Mouse (Mus musculus): Measurements from ENCODE around the gene Kat14.
A peak's percentile ranks its signal among the peaks of the same experiment; 100 is the strongest.
"Not testable (repeated sequence)": the region's sequence is repeated elsewhere in the genome, so short reads cannot be mapped to it uniquely, and the experiment has no call there.

The Kat14 gene

DNA sequence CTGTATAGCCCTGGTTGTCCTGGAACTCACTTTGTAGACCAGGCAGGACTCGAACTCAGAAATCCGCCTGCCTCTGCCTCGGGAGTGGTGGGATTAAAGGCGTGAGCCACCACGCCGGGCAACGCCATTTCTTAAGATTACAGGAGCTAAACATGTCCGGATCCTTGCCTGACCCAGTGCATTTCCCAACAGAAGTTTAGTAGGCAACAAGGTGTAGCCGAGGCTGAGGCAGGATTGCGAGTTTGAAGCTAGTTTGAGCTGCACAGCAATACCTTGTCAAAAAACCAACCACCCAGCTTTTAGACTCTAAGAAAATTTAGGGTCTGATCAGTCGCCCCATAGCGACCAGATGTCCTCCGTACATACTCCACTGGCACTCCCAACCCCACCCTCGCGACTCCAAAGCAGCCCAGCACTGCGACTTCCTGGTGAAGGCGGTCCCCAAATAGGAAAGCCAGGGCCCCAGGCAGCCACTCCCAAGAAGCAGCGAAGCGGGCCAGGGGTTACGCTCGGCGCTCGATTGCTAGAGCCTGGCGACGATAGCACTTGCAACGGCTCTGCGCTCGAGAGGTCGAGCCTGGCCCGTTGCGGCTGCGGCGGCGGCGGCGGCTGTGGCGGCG is at the start of gene Kat14, which contains the start of gene Pet117:
Gene Kat14 (plus strand): TSS at position 584 of the 620 bp plus-strand sequence.
Gene Pet117 (plus strand): TSS at position 597 of the 620 bp plus-strand sequence.
- peak; percentile 97 for DNase-seq (ENCODE audit: low spot score)

DNA sequence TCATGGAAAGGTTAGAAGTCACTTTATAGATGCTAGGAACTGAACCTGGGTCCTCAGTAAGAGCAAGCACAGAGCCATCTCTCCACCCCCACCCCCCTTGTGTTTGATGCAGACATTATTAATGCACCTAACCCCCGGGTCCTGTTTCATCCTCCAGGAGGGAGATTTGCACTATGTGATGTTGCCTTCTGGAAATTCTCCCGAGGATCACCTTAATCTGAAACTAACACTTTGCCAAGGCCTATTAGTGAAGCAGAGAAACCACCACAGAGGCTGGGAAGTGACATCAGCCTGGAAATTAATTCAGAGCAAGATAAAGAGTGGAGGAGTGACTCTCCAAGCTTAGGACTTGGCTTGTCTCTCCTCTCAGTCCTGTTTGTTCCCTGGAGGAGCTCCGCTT is 44.6 kb upstream of the Kat14 start:
- no peak for DNase-seq (ENCODE audit: low spot score)

DNA sequence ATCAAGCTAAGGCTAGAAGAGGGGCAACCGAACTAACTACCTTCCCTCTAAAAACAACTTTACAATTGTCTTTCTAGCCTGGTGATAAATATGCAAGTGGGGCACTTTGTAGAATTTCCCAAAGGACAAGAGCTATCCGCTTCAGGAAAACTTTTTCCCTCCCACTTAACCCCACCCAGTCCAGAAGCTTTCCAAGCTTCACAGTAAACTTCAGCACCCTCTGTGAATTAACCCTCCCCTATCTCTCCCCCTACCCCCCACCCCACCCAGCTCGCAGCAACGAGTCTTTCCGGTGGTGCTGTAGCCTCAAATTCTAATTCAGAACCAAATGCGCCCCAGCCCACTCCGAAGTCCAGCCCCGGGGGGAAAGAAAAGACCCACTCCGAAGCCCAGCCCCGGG is 39.3 kb upstream of the Kat14 start:
- DNase-seq (ENCODE audit: low spot score) = no peak

DNA sequence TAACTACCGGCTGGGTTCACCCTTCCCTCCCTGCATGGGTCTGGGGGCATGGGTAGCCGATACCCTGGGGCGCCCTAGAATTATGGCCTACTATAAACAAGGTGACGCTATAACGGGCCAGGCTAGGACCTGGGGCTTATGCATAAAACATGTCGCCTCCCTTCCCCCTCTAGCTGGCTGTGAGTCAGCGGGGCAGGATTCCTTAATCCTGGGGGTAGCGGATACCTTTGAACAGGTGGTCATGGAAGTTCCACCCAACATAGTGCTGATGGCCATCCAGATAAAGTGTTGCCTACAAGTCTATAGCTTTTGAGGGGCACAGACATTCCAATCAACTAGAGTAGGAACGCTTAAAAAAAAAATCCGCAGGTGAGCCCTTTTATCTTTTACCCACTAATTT is 38.8 kb upstream of the Kat14 start:
- DNase-seq (ENCODE audit: low spot score) = no peak

DNA sequence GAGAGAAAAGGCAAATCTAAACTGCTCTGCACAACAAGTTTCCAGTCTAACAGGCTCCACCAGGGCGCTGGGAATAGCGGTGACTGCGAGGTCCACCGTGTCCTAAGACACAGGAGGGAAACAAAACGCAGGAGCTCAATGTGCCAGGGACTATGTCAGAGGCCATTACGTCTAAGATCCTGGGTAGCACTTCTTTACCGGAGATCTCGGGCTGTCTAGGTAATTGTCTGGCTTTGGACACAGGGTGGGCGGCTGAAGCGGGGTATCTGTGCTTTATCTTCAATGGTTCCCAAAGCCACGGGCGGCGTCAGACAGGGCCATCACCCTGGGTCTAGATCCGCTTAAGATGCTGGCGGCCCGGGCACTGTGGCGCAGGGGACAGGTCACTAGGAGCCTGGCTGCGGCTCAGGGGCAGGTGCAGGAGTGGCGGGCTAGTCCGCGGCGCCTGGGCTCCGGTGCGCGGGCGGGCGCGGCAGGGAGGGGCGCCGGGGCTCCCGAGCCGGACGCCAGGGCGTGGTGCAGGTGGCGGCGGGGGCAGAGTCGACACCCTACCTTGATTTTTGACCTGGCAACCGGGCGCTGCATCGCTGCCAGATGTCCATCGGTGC is 38.3 kb upstream of the Kat14 start:
- no peak for DNase-seq (ENCODE audit: low spot score)

DNA sequence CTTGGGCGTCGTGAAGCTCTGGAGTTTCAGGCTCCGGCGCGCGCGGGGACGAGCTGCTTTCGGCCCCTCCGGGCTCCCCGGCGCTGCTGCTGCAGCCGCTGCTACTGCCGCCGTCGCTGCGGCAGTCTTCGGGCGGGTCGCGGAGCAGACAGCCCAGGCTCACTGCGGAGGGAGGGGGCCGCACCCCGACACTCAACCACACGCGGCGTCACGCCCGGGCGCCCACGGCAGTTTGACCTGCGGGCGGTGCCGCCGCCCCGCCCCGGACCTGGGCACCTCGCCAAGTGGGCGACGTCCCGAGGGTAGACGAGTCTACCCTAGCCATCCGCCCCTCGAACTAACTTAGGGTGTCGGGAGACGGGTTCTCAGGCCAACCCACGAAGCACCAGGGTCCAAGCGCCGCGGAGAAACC is 37.8 kb upstream of the Kat14 start:
- DNase-seq (ENCODE audit: low spot score) = no peak

DNA sequence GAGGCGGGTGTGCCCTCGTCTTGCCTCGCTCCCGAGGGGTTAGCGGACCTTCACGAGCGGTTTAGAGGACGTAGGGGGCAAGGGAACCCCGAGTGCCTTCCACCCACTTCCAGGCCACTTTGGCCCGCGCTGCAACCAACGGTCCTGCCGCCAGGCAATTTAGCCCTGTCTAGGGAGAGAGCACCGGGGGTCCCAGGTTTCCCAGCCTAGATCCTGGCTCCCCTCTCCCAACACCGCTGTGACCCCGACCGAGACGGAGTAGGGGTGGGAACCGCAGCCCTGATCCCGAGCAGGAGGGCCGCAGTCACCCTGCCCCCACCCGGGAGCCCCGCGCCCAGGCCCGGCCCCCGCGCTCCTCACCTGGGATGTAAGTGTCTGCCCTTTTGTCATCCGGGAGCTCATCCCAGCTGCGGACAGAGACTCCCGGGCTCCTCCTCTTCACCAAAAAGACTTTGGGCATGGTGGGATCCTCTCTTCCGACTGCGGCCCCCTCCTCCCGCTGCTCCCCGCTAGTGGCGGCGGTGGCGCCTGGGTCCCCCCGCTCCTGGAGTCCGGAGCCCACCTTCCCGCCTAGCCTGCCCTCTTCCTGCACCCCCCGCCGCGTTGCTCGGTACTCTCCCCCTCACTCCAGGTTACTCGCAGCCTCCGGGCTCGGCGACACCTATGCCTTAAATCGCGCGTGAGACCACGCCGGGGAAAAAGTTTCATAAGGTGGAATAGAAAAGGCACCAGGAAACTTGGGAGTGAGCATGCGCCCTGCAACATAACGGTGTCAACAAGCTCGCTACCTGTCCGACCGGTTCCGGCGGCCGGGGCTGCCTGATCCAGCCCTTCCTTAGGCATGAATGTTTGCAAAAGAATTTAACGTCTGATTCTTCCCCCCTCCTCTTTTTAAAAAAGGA is 37.1 kb upstream of the Kat14 start, which contains the start of gene Ovol2:
Gene Ovol2 (minus strand): TSS at position 746 of the 902 bp plus-strand sequence.
- no peak for DNase-seq (ENCODE audit: low spot score)

DNA sequence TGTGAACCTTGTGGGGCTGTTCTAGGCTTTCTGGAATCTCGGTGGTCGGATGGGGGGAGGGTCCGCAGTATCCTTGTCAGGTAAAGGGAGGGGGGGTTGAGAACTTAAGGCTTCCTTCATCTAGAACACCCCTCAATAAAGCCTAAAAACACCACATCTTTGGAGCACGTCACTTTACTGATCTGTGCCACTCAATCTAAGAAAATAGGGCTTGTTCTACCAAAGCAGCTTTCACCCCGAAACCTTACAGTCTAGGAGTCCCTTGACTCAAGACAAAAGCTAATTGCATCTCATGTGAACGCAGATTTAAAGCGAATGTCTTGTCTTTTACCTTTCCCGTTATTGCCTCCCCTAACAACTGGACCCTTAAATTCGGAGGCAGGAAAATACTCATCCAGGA is 36.3 kb upstream of the Kat14 start:
- DNase-seq (ENCODE audit: low spot score) = no peak

DNA sequence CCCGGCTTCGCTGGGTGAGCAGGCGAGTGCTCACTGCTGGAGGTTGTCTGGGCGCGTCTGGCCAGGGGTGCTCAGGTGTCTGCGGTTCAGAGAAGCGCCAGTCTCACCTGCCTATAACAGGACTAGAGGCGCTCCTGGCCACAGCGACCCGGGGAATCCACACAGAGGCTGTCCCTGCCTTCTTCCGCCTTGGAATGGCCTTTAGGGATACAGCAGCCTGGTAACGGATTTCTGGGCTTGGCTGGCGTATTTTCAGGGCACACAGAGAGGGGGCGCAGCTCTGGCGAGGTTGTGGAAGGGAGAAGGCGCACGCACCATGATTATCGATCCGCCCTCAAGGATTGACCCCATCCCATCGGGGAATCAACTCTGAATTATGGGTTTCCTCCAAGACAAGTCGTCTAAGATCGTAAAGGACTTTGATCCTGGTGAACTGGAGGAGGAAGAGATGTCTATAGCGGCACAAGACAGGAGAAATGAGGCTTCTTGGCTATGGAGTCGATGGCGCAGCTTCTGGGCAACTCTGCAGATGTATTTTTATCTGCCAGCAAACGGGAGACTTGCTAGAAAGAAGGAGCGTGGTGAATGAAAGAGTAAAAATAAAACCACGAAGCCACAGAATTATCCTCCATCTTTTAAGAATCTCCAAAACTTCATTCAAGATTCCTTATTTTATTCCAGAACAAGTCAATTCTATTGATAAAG is 35.5 kb upstream of the Kat14 start:
- DNase-seq (ENCODE audit: low spot score) = no peak

DNA sequence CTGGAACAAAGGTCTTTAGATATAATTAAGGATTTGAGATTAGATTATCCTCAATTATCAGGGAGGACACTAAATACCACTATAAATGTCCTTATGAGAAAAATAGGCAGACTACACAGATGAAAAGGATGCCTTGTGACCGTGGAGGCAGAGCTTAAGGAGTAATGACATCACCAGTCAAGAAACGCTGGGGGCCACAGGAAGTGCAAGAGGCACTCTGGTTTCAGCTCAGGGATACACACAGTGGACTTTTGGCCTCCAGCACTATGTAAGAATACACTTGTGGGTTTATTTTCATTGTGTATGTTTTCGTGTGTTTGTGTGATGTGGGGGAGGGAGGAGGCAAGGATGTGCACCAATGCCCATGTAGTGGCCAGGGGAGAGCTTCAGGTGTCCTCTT is 31.6 kb upstream of the Kat14 start:
- no peak for DNase-seq (ENCODE audit: low spot score)

DNA sequence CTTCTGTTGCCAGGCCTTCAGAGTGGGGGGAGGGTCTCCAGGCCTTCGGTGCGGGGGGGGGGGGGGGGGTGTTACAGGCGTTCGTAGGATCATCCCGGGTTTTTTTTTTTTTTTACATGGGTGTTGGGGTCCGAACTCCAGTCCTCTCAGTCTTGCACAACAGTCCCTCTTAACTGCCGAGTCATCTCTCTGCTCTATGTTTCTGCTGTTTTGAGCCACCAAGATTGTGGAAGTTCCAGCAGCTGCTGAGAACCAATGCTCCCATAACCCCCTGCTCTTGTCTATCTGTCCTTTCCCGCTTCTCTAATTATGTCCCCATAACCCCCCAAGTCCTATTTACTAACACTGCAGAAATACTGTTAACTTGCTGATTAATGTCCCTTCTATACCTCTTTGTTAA is 31.1 kb upstream of the Kat14 start:
- DNase-seq (ENCODE audit: low spot score) = no peak

DNA sequence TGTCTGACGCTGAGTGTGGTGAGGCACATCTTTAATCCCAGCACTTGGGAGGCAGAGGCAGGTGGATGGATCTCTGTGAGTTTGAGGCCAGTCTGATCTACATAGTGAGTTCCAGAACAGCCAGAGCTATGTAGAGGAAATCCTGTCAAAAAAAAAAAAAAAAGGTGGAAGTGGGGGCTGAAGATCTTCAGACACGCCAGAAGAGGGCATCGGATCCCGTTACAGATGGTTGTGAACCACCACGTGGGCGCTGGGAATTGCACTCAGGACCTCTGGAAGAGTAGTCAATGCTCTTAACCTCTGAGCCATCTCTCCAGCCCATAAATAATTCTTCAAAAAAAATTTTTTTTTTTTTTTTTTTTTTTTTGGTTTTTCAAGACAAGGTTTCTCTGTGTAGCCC is 30.6 kb upstream of the Kat14 start:
- not testable (repeated sequence) for DNase-seq (ENCODE audit: low spot score)

DNA sequence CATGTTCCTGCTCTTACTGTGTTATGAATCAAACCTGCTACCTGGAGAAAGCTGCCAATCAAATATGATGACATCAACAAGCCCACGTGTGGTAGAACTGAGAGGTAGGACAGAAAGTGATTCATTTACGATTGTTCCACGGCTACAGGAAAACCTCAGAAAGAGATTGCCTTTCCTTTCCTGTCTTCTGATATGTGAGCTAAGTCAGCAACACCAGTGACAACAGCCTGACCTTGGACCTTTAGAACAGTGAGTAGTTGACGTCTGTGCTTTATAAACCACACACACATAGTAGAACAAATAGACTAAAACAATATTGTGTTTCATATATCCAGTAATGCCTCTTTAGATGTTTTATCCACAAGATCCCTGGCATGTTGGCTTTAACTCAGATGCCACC is 25.6 kb upstream of the Kat14 start:
- no peak for DNase-seq (ENCODE audit: low spot score)

DNA sequence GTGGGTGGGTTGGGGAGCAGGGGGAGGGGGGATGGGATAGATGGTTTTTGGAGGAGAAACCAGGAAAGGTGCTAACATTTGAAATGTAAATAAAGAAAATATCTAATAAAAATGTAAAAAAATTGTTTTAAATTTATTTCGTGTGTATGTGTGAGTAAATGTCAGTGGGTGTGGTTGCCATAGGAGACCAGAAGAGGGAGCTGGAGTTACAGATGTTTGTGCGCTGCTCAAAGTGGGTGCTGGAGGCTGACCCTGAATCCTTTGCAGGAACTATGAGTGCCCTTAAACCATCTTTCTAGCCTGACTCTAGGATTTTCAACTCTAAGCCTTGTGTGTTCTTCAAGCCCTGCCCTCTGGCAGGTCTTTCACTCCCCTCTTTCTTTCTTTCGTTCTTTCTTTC is 20.3 kb upstream of the Kat14 start:
- no peak for DNase-seq (ENCODE audit: low spot score)

DNA sequence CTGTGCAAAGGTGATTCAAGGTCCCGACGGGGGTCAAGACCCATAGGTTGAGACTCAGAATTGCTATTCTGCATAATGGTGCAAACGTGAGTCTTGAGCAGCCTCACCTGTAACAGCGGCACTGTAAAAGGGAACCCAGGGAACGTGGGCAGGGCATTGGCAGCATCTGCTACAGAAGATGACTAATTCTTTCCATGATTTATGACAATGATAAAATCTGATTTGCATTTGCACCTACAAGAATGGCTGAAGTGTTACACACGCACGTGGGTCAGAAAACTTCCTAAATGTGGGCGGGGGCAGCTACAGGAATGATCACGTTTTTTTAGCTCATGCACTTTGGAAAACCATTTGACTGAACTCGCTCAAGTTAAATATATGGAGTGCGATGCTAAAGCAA is 15.9 kb upstream of the Kat14 start:
- DNase-seq (ENCODE audit: low spot score) = no peak

DNA sequence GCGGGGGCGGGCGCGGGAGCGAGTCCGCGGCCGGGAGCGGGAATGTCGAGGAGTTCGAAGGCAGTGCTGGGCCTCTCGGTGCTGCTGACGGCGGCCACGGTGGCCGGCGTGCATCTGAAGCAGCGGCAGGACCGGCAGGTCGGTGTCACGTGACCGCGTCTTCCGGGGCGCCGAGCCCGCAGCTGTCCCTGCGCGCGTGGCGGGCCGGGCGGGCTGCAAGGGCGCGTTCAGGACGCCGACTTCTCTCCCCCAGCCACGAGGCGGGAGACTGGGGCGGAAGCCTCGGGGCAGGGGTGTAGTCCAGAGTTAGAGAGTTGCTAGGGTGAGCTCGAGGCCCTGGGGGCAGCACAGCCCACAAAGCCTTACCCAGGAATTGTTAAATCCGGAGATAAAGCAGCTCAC is 238 bp downstream of the Kat14 start:
- no peak for DNase-seq (ENCODE audit: low spot score)

DNA sequence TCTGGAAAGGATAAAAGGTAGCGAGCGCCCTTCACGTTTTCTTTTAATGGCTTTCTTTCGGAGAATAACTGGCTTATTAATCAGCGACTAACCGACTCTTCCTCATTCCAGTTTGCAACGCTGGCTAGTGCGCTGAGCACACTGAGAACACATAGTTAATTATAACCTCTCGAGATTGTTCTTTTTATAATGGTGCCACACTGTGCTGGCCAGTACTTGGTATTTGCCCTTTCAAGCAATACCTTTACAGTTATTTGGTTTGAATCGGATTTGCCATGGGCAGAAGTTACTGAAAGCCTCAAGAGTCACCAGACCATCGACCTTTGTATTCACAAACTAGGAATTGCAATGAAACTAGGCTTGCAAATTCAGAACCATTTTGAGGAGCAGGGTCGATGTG is 728 bp downstream of the Kat14 start:
- no peak for DNase-seq (ENCODE audit: low spot score)

DNA sequence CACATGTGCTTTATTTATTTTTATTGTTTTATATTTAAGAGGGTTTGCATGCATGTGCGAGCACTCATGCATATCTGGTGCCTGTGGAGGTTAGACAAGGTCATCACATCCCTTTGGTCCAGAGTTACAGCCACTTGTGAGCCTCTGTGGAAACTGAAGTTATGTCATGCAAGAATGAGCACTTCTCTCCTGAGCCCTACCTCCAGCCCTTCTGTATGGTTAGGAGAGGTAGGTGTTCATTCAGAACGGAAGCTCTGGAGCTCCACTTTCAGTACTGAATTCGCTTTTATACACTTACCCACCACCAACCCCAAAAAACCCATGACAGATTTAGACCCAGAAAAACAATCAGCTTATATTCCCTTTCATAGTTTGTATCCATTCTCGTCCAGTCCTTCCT is 2.8 kb downstream of the Kat14 start:
- DNase-seq (ENCODE audit: low spot score) = no peak

DNA sequence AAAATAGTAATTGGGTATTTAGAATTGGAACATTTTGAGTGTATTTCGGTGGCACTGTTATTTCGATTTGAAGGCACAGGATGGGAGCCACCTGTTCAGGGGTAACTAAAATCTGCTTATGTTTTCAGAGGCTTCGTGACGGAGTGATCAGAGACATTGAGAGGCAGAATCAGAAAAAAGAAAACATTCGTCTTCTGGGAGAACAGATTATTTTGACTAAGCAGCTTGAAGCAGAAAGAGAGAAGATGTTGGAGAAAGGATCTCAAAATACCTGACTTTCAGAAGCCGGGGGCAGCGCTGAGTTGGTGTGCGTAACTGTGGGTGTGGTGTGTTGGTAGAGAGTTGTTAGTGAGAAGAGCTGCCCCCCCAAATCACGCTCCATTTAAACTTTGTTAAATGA is 4.3 kb downstream of the Kat14 start:
- no peak for DNase-seq (ENCODE audit: low spot score)

DNA sequence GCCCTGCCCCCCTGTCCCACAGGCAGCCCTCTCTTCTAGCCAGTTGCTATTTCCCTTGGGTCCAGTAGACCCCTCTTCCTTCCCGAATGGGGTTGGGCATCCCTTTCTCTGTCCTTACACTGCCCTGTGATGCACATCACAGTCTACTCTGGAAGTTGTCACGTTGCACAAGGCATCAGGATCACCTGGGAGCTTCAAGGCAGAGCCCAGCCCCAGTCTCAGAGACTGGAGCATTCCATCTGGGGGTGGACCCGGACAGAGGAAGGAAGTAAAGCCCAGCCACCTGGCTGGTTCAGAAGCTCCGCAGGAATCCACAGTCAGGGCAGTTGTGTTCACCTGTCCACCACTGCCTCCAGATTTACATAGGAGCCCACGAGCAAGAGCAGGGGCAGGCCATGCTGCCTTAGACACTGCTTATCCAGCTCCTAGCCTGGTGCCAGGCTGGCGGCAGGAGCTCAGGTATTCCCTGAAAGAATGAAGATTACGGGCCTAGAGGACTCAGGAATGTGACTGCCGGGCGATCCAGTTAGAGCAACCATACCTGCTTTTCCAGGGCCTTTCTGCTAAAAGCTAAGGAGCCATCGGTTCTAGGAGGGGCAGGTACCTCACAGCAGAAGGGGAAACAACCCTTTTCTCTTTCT is 6.4 kb downstream of the Kat14 start:
- DNase-seq (ENCODE audit: low spot score) = no peak

DNA sequence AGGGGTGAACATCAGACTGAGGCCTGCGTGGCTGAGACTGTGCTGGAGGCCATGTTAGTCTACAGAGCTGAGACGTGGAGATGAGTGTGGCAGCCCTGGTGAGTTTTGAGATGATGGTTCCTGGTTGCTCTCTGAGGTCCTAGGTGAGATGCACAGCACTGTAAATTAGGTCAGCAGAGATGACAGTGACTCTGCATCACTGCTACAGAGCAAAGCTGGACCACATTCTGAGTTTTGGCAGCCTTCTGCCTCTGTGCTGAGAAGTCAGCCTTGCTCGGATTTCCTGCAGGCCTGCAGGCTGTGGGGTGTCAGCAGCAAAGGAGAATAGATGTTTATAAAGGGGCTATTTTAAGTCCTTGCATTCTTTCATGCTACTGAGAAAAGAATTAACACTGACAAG is 12.5 kb downstream of the Kat14 start:
- DNase-seq (ENCODE audit: low spot score) = no peak

DNA sequence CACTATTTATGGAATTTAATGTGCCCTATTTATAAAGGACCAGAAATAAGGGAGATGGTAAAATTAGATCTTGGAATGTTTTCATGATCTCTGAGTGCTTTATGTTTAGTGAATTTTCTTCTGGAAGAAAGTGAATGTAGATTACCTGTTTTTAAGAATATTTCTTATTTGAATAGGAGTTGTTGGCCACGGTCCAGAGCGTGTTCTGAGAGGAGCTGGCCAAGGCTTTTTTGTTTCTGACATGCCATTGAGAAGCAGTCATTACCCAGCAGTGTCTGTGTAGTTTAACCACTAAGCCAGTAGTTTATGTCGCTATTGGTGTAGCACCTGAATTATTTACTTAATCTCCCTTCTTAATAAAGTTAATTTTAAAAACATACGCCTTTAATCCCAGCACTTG is 13.0 kb downstream of the Kat14 start:
- no peak for DNase-seq (ENCODE audit: low spot score)

All from adipocyte (in vitro differentiated cells).